Mouse (Mus musculus): ENCODE measurements around the gene Bmp2k.
"Not testable (repeated sequence)": the region's sequence is repeated elsewhere in the genome, so short reads cannot be mapped to it uniquely, and the experiment has no call there.

The Bmp2k gene

DNA sequence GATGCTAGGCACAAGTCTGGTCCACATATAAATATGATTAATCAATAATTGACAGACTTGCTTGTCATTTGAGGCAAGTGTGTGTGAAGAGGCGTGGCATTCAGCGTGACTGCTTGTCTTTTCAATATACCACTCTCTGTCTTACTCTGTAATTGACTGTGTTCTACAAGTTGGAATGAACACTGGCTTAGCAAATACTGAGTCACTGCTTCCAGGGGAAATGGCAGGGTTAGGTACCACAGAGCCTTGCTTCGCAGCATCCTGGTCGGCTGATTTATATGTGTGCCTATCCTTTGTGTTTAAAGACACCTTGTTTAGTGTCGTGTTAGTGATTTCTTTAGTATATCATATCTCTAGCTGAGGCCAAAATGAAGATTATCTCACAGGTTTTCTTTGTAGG lies 3.0 kb downstream of the Bmp2k start:
- in situ Hi-C loops (cut with MboI; ENCODE audit: low sequenced_read_pairs) = no loop called here

DNA sequence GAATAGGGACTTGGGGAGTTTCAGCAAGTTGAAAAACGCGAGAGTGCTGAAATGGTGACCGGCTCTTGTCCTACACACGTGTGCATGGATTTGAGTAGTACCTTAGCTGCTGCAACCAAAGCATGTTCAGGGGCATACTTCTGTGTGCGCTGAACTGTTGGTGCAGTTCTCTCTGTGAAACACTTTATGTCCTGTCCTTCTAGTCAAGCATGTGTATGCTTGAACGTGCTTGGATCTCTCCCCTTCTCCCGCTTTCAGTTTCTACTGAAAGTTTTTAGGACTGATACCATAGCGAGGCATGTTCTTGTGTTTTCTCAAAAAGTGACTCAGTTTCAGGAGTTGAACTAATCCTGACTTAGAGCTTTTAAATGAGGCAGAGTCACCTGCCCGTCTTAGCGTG lies 3.7 kb downstream of the Bmp2k start:
- in situ Hi-C loops (cut with MboI; ENCODE audit: low sequenced_read_pairs) = no loop called here

DNA sequence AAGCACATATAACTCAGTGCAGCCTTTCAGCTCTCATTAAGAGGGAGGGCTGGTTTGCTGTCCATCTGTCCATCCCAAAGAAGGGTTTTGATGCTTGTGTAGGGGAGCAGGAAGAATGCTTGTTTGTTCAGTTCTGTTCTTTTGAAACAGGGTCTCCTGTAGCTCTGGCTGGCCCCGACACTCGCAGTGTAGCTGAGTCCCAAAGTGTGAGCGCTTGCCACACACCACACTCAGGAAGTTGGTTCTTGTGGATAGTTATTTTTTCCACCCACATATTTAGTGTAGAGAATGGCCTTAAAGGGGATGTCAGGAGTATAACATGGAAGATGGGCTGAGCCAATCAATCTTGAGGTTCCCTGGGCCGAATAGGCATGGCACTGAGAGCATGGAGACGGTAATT lies 4.1 kb downstream of the Bmp2k start:
- in situ Hi-C loops (cut with MboI; ENCODE audit: low sequenced_read_pairs) = no loop called here

DNA sequence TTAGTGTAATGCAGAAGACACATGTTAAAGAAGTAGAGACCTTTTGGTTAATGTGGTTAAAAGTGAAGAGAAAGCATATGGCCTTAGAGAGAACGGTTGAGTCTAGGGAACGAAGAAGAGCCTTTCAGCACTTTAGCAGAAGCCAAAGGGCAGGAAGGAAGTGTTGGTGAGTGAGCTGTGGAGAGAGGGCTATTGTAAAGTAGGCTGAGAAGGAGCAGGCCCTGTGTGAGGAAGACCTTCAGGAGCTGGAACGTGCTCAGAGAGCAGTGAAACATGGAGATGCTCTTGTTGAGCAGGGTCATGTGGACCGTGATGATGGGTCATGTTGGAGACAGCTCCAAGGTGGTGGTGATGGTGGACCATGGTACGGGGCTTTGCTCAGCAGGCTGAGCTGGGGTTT lies 4.8 kb downstream of the Bmp2k start:
- in situ Hi-C loops (cut with MboI; ENCODE audit: low sequenced_read_pairs) = no loop called here

- in situ Hi-C loops (cut with MboI; ENCODE audit: low sequenced_read_pairs) = no loop called here
Observed at GRCm38 (mm10) chr5:97002937-97003336, 5.4 kb downstream of the Bmp2k start.

- in situ Hi-C loops (cut with MboI; ENCODE audit: low sequenced_read_pairs) = no loop called here
Observed at GRCm38 (mm10) chr5:97004178-97005030, 6.9 kb downstream of the Bmp2k start.

- in situ Hi-C loops (cut with MboI; ENCODE audit: low sequenced_read_pairs) = no loop called here
Observed at GRCm38 (mm10) chr5:97005891-97006290, 8.4 kb downstream of the Bmp2k start.

GRCm38 (mm10) chr5:97006929-97007328 lies 9.4 kb downstream of the Bmp2k start:
- in situ Hi-C loops (cut with MboI; ENCODE audit: low sequenced_read_pairs) = no loop called here

- in situ Hi-C loops (cut with MboI; ENCODE audit: low sequenced_read_pairs) = no loop called here
Observed at GRCm38 (mm10) chr5:97007496-97007895, 10.0 kb downstream of the Bmp2k start.

GRCm38 (mm10) chr5:97009140-97009539 lies 11.7 kb downstream of the Bmp2k start:
- in situ Hi-C loops (cut with MboI; ENCODE audit: low sequenced_read_pairs) = not testable (repeated sequence)

- in situ Hi-C loops (cut with MboI; ENCODE audit: low sequenced_read_pairs) = no loop called here
Observed at GRCm38 (mm10) chr5:97009601-97010335, 12.3 kb downstream of the Bmp2k start.

GRCm38 (mm10) chr5:97015781-97016508 lies 18.5 kb downstream of the Bmp2k start:
- in situ Hi-C loops (cut with MboI; ENCODE audit: low sequenced_read_pairs) = no loop called here

DNA sequence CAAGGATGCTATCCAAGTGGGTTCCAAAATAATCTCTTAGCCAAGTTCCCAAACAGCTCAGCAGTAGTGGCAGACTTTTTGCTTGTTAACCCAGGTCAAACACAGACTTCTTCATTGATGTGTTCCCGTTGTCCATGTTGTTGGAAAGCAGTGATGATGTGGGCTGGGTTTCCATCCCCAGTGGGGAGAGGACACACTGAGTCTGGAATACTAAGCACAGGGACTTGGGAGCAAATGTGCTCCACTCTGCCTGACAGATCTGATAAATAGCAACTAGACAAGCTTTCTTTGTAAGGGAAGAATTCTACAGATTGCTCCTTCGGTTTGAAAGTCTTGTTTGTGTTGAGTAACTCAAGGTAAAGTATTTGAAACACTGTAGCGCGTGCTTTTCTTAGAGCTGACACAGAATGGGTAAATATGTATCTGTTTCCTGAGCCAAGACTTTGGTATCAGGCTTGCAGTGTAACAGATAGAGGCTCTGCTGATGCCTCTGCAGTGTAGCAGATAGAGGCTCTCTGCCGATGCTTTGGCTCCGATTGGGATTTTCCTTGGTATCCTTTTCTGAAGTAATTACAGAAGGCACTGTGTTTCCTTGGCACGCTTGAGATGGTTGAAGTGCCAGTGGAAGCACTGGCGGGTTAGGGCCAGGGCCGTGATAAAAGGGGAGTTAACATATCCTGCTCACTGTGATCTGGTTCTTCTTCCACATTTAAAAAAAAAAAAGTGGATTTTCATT lies 19.5 kb downstream of the Bmp2k start:
- in situ Hi-C loops (cut with MboI; ENCODE audit: low sequenced_read_pairs) = no loop called here

GRCm38 (mm10) chr5:97022305-97023278 lies 25.1 kb downstream of the Bmp2k start:
- in situ Hi-C loops (cut with MboI; ENCODE audit: low sequenced_read_pairs) = no loop called here

DNA sequence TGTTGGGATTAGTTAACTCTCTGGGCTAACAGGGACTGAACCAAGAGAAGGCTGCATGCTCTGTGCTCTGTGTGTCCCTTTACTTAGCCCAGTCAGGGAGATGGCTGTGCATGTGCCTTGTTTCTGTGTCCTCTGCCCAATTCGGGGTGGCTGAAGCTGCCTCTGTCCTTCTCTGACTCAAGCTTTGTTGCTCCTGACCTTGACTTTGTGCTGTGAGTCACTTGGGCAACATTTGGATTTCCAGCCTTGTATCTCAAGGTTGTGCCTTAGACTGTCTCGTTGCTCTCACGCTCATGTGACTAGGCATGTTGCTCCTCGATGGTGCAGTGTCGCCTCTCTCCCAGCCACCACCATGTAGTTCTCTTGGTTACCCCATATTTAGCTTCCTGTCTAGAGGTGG lies 27.3 kb downstream of the Bmp2k start:
- in situ Hi-C loops (cut with MboI; ENCODE audit: low sequenced_read_pairs) = no loop called here

GRCm38 (mm10) chr5:97025650-97026049 lies 28.2 kb downstream of the Bmp2k start:
- in situ Hi-C loops (cut with MboI; ENCODE audit: low sequenced_read_pairs) = no loop called here

GRCm38 (mm10) chr5:97028004-97028403 lies 30.5 kb downstream of the Bmp2k start:
- in situ Hi-C loops (cut with MboI; ENCODE audit: low sequenced_read_pairs) = no loop called here

DNA sequence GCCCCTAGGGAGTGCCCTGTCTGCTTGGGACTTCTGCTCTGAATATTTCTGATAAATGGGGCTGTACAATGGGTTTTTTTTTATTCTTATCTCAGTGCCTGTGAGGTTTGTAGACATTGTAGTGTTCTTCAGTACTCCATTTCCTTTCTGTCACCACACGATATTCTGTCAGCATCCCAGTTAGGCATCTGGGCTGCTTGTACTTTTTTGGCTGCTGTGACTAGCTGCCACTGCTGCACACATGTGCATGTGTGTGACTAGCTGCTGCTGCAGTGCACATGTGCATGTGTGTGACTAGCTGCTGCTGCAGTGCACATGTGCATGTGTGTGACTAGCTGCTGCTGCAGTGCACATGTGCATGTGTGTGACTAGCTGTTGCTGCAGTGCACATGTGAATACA lies 31.4 kb downstream of the Bmp2k start:
- in situ Hi-C loops (cut with MboI; ENCODE audit: low sequenced_read_pairs) = not testable (repeated sequence)

- in situ Hi-C loops (cut with MboI; ENCODE audit: low sequenced_read_pairs) = no loop called here
Observed at GRCm38 (mm10) chr5:97031771-97032170, 34.3 kb downstream of the Bmp2k start.

GRCm38 (mm10) chr5:97045260-97045659 lies 47.8 kb downstream of the Bmp2k start:
- in situ Hi-C loops (cut with MboI; ENCODE audit: low sequenced_read_pairs) = no loop called here

Measured in CH12F3 (cell line).